Mouse (Mus musculus) left cerebral cortex, postnatal 10 days (tissue): Measurements from ENCODE around the gene N4bp1. TPM values are rescaled to one million over a fixed set of nuclear protein-coding genes. Genes with fewer than 3 reads are reported as not detected.

Experiments
- DNase-seq, 2 experiments: peaks; one replicate each; pipeline ENCODE4 v3.0.0; 2021 to 2022; ENCODE audit warnings: low spot score in 2 of 2, mixed read lengths in 1 of 2; ENCODE audit errors: extremely low spot score in 1 of 2
- intact Hi-C: fragments of 180-260 bp; cut with DNase I; formaldehyde crosslinking; loops from one replicate; pipeline ENCODE4 v1.15.1; 2025
- total RNA-seq, 2 experiments: library from RNA; stranded (reverse); gene quantifications; 2 replicates each; pipeline ENCODE4 v1.2.3; 2021

Gene N4bp1
- 10 to 100 TPM; 23.2 to 24.7 TPM for total RNA-seq

DNA sequence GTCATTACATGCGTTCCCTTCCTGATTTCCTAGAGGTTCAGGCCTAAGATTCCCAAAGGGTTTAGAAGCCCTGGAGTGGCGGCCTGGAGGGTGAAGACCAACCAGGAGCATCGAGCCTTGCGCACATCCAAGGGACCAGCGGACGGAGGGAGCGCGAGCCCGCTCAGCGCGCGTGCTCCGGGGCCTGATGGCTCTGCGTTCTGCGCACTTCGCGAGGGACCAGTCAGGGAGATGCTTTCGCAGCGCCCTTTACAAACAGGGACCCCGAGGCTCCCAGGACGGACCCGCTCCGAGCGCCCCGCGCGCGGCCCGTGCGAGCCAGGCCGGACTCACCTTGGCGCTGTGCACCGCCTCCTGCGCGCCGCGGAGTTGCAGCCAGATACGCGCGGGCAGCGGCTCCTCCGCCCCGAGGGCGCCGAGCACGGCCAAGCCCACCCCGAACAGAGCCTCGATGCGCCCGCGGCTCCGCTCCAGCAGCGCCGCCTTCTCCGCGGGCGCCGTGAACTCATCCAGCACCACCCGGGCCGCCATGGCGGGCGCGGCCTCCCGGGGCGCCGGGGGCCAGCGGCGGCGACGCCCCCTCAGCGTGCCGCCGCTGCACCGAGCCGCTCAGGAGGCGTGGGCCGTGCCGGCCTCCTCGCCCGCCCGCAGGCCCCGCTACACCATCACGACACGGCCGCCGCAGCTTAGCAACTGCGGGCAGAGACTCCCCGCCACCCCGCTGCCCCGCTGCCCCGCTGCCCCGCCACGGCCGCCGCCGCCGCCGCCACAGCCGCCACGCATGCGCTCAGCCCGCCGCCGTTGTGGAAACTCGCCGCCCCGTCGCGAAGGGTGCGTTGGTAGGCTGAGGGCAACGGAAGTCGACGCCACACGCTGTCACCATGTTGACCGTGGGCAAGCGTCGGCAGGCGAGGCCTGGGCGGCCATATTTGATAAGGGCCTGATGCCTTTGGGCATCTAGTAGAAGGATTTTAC is at the start of gene N4bp1:
Gene N4bp1 (minus strand): TSS at position 770 of the 975 bp plus-strand sequence.
- intact Hi-C loops, result no loop called here
- DNase-seq, result peak; percentile 91 to 97

DNA sequence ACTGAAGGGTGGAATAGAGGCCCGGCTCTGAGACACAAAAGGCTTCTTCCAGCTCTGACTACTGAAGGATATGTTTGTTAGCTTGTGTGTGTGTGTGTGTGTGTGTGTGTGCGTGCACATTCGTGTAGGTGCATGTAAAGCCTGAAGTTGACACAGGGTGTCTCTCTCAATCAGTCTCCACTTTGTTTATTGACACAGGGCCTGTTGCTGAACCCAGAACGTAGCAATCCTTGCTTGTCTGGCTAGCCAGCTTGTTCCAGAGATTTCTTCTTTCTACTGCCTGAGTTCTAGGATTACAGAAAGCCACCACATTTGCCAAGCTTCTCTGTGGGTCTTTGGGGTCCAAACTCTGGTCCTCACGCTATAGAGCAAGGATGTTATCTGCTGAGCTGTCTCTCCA is 49.8 kb upstream of the N4bp1 start:
- intact Hi-C loops, result loop anchor here (1.0 to 5.0 kb wide), 2 partner anchors 537 to 601 kb away; partner anchors contain the start of gene Cbln1
- DNase-seq, result no peak

DNA sequence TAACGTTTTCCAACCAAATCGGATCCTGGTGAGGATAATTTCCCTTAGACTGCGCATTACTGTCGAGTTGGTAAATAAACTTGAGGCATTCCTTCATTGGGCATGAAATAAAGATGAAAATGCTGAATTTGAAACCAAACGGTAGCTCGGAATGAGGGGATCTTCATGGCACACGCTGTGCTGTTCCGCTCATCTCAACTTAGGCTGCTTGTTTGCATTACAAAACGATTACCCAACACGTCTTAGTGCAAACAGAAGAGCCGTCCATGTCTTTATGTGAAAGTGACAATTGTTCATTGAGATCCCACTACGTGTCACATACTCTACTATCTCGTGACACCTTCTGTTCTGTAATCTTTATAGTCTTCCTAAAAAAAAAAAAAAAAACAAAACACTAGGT is 49.3 kb upstream of the N4bp1 start:
- intact Hi-C loops, result loop anchor here (1.0 to 5.0 kb wide), 2 partner anchors 538 to 602 kb away; partner anchors contain the start of gene Cbln1
- no peak for DNase-seq

DNA sequence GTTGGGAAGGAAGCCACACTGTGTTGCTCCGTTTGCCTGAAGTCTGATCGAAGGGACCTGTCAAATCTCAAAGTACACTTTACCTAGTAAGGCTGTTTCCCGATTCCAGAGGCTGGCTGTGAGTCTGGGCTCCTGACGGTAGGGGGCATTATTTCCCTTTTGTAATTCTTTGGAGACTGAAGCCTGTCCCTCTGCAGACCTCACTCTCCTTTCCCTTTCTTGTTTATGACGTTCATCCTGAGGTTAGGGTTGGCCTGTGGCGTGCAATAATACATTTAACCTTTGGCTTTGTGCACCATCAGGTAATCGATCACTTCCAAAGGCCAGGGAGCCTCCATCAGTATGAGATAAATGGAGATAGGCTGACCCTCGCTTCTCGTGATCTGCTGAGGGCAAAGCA is 48.8 kb upstream of the N4bp1 start:
- intact Hi-C loops, result loop anchor here (1.0 to 5.0 kb wide), 2 partner anchors 538 to 602 kb away; partner anchors contain the start of gene Cbln1
- peak; percentile 41 to 49 for DNase-seq

DNA sequence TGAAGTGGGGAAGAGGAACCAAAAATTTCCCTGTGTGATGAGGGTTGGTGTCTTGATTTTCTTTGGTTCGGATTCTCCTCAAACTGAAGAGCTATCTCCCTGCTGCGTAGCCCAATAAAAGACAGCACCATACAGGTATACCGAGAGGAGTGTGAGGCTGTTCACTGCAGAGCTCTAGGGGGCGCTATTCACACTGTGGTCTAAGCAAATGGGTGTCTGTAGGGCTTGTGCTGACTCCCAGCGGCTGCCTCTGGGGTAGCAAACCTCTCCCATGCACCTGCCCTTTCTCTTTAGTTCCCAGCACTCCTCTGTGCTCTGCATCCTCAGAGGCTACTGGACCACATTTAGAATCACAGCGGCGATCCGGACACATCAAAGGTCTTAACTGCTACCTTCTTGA is 41.2 kb upstream of the N4bp1 start:
- intact Hi-C loops, result no loop called here
- no peak for DNase-seq

DNA sequence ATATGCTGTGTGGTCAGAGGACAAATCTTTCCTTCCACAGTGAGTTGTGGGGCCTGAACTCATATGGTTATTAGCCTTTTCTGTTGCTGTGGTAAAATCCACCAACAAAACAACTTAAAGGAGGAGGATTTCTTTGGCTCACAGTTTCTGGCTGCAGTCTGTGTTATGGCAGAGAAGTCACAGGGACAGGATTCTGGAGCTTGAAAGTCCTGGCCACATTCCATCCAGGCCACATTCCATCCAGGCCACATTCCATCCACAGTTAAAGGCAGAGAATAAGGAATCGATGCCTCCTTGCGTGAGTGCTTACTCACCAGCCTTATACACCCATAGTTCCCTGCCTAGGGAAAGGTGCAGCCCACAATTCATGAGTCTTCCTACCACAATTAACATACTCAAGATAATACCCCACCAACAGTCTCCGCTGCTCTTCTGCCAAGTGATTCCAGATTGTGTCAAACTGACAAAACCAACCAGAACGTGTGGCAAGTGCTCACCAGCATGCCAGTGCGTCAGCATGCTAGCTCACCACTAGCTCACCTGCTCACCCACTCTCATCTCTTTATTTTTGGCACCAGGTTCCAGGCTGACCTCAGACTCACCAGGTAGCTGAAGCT is 38.3 kb upstream of the N4bp1 start:
- DNase-seq, result no peak
- intact Hi-C loops, result no loop called here

DNA sequence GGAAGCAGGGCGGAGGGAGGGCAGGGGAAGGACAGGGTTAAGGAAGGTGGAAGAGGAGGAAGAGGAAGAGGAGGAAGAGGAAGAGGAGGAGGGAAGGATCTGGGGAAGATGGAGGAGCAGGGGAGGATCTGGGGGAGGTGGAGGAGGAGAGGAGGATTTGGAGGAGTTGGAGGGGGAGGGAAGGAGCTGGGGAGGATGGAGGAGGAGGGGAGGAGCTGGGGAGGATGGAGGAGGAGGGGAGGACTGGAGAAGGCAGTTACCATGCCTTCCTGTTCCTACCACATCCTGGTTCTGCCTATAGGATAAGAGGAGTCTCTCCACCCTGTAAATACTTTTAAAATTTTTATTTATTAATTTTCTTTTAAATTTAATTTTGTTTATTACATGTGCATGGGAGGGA is 37.6 kb upstream of the N4bp1 start:
- intact Hi-C loops, result no loop called here
- no peak for DNase-seq

DNA sequence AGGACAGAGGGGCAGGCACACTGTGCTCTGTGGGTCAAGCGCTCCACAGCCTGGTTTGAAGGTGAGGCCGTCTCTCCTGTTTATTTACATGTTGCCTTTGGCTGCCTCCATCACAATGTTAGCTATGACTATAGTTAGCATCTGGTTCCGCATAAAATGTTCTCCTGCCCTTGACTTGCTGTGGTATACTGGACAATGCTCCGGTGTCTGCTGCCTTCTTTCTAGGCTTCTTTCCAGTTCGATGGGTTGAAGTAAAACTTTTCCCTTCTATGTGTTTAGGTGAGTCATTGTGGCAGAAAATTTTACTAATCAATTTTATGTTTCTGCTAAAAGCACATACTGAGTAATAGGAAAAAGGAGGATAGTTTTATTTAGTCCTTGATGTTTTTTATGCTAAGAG is 37.1 kb upstream of the N4bp1 start:
- intact Hi-C loops, result no loop called here
- DNase-seq, result no peak

DNA sequence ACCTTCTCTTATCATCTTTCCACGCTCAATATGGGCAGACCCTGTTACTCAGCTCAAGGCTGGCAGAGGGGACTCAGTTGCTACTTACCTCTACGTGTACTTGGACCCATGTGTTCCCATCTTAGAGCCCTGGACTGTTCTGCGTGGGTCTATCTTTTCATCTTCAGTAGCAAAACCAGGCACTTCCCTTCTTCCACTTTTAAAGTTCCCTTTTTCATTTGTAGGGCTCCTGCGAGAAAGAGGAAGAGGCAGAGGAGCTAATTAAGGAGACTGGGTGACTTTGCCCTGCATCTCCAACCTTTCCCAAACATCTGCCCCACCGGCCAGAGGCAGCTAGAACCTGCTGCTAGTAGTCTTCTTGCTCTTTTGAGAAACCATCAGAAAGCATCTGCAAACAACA is 35.9 kb upstream of the N4bp1 start:
- DNase-seq, result no peak
- intact Hi-C loops, result no loop called here

DNA sequence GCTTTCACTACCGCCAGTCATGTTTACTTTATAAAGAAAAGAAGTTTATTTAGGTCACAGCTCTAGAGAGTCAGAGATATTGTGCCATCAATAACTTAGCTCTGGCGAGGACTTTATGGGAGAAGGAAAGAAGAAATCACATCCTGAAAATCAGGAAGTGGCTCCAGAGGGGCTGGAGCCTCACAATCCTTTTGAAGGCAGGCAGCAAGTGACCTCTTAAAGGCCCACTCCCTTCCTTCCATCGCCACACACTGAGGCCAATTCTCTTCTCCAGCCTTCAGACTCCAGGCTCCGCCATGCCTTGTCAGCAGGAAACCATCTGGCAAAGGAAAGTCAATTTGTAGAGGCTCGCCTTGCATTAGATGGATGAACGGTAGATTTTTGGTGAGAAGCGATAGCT is 35.4 kb upstream of the N4bp1 start:
- intact Hi-C loops, result no loop called here
- no peak for DNase-seq

DNA sequence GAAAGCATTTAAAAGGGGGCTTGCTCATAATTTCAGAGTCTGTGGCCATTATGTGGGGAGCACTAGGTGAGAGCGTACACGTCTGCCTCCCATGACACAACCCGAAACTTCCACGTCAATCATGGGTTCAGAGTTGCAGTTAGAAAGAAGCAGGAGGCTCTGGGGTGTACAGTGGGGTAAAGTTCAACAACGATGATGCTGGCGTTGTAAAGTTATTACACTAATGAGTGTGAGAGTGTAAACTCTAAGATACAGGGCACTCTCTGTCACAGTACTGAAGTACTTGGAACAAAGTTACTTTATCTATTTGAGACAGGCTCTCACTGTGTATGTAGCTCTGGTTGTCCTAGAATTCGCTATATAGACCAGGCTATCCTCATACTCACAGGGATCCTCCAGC is 35.0 kb upstream of the N4bp1 start:
- intact Hi-C loops, result no loop called here
- DNase-seq, result no peak

DNA sequence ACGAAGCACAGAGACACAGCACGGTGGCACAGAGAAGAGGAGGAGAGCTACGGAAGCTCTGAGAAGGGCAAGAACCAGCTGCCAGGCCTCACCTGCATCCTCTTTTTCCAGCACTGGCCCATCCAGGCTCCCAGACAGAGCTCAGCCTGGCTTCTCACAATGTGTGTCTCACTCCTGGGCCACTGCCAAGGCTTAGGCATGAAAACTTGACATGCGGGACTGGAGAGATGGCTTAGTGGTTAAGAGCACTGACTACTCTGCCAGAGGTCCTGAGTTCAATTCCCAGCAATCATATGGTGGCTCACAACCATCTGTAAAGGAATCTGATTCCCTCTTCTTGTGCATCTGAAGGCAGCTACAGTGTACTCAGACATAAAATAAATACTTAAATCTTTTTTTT is 34.2 kb upstream of the N4bp1 start:
- DNase-seq, result peak in 1 of 2 experiments; percentile 31
- intact Hi-C loops, result no loop called here

DNA sequence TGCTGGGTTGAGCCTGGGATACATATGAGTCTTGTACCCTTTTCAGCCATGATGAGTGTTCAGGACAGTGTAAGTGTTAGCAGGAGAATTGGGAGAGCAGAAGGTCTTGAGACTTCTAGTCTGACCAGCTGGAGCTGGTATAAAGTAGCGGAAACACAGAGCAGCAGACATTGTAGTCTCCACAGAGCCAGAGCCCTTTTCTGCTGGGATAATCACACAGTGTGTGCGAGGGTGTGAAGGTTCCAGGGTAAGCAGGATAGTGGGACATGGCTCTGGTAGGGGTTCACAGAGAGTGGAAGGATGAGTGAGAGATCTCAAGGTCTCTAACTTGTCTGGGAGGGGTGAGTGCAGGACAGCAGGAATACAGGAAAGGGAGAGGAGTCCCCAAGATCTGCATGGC is 33.0 kb upstream of the N4bp1 start:
- DNase-seq, result no peak
- intact Hi-C loops, result no loop called here

DNA sequence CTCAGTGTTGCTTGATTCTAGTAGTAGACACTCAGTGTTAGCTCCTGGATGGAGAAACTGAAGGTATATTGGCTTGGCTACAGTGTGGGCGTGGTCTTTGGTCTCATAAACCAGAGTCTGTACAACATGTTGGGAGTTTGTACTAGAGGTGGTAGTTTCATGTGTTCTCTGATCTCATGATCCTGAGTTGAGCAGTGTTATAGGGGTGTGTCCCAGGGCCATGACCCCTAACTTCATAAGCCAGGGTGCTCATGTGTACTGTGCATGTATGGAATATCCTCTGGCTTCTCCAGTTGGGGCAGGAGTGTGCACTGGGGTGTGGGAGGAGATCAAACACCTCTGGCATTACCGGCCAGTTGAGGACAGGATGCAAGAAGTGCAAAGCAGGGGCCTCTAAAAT is 32.6 kb upstream of the N4bp1 start:
- intact Hi-C loops, result no loop called here
- no peak for DNase-seq

DNA sequence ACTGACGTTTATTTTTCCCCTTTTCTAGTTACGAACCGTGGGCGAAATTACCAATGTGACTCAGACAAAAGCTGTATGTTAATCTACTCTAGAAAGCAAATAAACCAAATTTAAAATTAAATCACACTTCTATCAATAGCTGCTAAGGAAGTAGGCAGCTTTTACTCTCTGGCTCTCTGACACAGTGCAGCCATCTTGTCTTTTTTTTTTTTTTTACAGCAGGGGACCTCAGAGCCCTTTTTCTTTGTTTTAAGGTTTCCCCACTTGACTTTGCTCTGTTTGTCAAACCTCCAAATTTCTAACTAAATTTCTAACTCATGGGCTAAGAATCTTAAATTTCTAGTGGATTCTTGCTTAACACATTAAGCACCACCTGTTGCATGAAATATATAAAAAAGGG is 31.3 kb upstream of the N4bp1 start:
- intact Hi-C loops, result no loop called here

DNA sequence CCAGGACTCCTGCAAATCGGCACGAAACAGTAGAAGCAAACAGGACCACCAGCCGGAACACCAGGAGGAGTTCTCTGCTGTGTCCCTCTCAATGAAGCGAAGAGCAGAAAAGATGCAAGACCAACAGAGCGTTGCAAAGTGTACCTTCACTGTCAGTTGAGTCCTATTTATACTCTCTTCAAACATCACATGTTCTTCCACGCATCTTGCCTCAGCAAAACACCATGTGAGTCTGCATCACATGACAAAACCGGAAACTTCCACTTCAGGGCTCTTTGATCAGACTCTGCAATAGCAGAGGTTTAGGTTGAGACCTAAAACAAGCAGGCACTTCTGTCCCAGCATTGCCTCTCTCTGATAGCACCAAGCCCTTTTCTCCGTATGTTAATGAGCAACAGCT is 26.1 kb upstream of the N4bp1 start:
- no peak for DNase-seq
- intact Hi-C loops, result no loop called here

More for the DNA sequence above, 31.3 kb upstream of the N4bp1 start:
- DNase-seq, result no peak

DNA sequence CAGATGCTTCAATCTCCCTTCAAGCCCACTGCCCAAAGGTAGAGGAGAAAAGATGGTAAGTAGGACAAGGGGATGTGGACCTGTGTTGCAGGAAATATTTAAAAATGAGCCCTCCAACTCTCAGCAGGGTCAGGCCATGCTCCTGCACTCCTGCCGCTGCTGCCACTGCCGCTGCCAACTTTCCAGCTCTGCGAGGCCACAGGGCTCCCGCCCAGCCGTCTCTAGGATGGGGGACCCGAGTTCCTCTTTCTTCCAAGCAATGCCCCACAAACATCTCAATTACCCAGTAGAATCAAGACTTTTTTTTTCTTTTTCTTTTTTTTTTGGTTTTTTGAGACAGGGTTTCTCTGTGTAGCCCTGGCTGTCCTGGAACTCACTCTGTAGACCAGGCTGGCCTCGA is 25.2 kb upstream of the N4bp1 start:
- no peak for DNase-seq
- intact Hi-C loops, result no loop called here

DNA sequence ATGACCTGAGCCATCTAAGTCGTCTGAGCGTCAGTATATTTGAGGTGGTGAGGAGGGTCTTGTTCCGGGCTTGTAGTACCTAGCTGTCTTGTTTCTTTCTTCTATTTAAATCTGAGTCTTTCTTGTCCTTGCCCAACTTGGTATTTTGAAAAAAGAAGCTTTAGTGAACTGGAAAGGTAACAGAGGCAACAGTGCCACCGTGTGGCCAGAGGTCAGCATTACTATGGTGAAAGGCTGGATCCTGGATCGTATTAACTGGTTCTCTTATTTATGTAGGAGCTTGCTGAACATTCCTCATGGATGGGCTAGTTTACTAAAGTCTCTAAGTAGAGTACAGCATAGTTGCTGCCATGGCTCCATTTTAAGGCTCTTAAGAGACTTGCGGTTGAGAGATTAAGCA is 23.5 kb upstream of the N4bp1 start:
- peak; percentile 73 to 78 for DNase-seq
- intact Hi-C loops, result loop anchor here (10.0 kb wide), 2 partner anchors 164 to 1304 kb away; partner anchors contain the start of genes Gm10638 and Siah1a

DNA sequence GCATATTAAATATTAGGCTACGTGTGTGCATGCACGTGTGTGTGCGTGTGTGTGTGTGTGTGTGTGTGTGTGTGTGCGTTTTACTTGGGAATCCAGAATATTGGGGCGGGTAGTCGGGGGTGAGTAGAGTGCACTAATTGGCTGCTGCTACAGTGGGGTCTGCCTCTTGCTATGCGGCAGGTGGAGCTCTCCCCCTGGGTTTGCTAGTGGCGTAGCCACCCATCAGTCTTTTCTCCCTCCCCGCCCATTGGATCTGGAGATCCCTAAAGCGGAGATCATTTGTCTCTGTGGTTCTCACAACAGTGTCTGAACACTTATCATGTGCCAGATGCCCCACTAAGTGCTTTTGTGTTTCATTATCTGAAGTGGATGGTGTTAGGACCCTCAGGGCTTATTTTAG is 19.9 kb upstream of the N4bp1 start:
- no peak for DNase-seq
- intact Hi-C loops, result loop anchor here (5.0 to 10.0 kb wide), 3 partner anchors 160 to 1300 kb away; partner anchors contain the start of genes Gm10638 and Siah1a

DNA sequence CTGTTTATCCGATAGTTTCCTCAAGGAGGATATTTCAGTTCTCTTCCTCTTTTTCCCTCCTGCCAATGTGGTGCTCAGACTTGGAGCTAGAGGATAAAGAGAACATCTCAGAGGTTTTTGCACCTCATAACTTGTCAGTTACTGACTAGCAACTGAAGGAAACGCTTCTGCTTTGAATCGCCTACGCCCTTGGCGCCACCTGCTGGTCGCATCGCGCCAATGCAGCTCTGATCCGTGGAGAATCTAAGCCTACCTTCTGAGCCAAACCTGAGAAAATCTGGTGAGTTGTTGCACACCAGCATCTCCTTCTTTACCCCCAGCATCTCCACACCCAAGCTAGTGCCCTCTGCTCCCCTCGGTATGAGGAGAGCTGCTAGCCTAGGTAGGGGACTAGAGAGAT is 18.0 kb upstream of the N4bp1 start:
- intact Hi-C loops, result loop anchor here (5.0 to 10.0 kb wide), 3 partner anchors 158 to 1298 kb away; partner anchors contain the start of genes Gm10638 and Siah1a
- DNase-seq, result peak; percentile 80 to 82
